Mouse (Mus musculus): Measurements from ENCODE around the gene Olfr765. TPM values are rescaled to one million over a fixed set of nuclear protein-coding genes. Genes with fewer than 3 reads are reported as not detected.

The Olfr765 gene
- polyA plus RNA-seq, 1 experiment = not detected

DNA sequence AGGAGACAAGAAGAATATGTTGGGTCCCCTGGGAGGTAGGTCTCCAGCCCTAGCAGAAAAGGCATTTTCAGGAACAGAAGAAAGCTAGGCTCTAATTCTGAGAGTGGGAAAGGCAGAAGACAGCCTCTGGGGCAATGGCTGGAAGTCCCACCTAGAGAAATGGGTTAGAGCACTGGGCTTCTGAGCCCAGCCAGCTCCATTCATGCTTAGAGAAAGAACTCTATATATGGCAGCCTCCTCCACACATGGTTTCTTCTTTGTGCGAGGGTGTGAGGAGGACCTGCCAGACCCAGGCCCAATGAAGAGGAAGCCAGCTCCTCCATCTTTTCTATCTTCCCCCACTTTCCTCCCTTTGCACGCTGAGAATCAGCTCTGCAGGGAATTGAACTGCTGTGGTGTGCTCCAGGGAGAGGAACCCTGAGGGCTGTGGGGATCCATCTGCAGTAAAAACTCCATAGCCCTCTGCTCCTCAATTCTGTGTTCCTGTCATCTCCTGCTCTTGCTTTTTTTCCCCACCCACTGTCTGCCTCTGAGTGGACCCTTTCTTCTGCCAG lies 39.4 kb downstream of the Olfr765 start, which contains the start of gene Olfr763:
Gene Olfr763 (plus strand): TSS at position 504 of the 554 bp plus-strand sequence.
- TF ChIP-seq CTCF (IDR thresholded peaks at IDR 0.05; ENCODE audit: insufficient read depth, low read depth, low read length) (no peak), POLR2A (IDR thresholded peaks at IDR 0.05; ENCODE audit: insufficient read depth, low read depth, low read length) (no peak)
- Histone ChIP-seq H3K4me3 (ENCODE audit: insufficient read depth, low read depth, low read length) (no peak within 1 kb of the TSS), H3K27ac (ENCODE audit: insufficient read depth, low read depth, low read length) (no peak within 1 kb of the TSS), H3K4me1 (ENCODE audit: control insufficient read depth, insufficient read depth, low read length) (no peaks in the 10 kb centered on the region)
- 35% methylated on average over 2 of the region's 2 CpGs for WGBS

DNA sequence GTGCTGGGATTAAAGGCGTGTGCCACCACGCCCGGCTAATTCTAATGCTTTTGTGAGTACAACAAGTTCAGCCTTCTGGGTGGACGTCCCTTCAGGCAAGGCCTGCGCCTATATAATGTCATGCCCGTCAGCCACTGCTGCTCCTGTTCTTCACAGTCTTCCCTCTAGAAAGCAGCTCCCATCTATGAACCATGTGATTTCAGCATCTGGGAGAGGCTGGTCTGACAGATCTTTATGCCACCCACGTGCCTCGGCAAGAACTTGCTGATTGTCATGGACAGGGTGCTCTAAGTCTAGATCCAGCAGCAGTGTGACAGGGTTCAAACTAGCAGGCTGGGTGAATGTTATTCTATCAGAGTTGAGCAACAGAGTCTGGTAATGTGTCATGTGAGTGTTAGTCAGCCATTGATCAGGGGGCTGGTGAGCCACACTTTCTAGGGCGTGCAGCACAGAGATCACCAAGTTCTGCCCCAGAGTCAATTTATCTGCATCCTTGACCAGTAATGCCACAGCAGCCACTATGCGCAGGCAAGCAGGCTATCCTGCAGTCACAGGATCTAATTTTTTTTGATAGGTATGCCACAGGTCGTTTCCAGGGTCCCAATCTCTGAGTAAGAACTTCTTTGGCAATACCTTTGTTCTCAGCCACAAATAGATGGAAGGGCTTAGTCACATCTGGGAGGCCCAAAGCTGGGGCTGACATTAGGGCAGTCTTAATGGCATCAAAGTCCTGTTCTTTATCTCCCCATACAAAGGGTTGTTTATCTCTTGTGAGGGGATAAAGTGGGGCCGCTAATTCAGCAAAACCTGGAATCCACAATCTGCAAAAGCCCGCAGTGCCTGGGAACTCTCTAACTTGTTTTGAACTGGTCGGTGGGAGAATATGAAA lies 45.5 kb downstream of the Olfr765 start:
- TF ChIP-seq CTCF (IDR thresholded peaks at IDR 0.05; ENCODE audit: insufficient read depth, low read depth, low read length) (no peak), POLR2A (IDR thresholded peaks at IDR 0.05; ENCODE audit: insufficient read depth, low read depth, low read length) (no peak)
- WGBS = 72% methylated on average over 14 of the region's 14 CpGs
- Histone ChIP-seq H3K4me3 (ENCODE audit: insufficient read depth, low read depth, low read length) (no peak overlapping the region), H3K4me1 (ENCODE audit: control insufficient read depth, insufficient read depth, low read length) (no peaks in the 10 kb centered on the region), H3K27ac (ENCODE audit: insufficient read depth, low read depth, low read length) (no peak overlapping the region)

GRCm38 (mm10) chr10:128996523-128997040 lies 53.2 kb downstream of the Olfr765 start:
- no peak for TF ChIP-seq POLR2A (IDR thresholded peaks at IDR 0.05; ENCODE audit: insufficient read depth, low read depth, low read length)
- TF ChIP-seq CTCF (IDR thresholded peaks at IDR 0.05; ENCODE audit: insufficient read depth, low read depth, low read length) = no peak
- no peak overlapping the region for H3K4me3 ChIP-seq (ENCODE audit: insufficient read depth, low read depth, low read length)
- no peaks in the 10 kb centered on the region for H3K4me1 ChIP-seq (ENCODE audit: control insufficient read depth, insufficient read depth, low read length)
- H3K27ac ChIP-seq (ENCODE audit: insufficient read depth, low read depth, low read length) = no peak overlapping the region
- 70% methylated on average over 4 of the region's 4 CpGs for WGBS

GRCm38 (mm10) chr10:128995796-128996195 lies 54.0 kb downstream of the Olfr765 start:
- WGBS = 97% methylated on average over 1 of the region's 1 CpGs
- Histone ChIP-seq H3K4me3 (ENCODE audit: insufficient read depth, low read depth, low read length) (no peak overlapping the region), H3K4me1 (ENCODE audit: control insufficient read depth, insufficient read depth, low read length) (no peaks in the 10 kb centered on the region), H3K27ac (ENCODE audit: insufficient read depth, low read depth, low read length) (no peak overlapping the region)
- TF ChIP-seq CTCF (IDR thresholded peaks at IDR 0.05; ENCODE audit: insufficient read depth, low read depth, low read length) = no peak
- TF ChIP-seq POLR2A (IDR thresholded peaks at IDR 0.05; ENCODE audit: insufficient read depth, low read depth, low read length) = no peak

Other genes starting within 250 kb of the Olfr765 start
- gene Dnajc14, start 245.9 kb downstream of the Olfr765 start, polyA plus RNA-seq (2012; ENCODE audit: insufficient read depth, insufficient read length, low replicate concordance, missing spikeins) = not detected in 2 replicates
- not detected in 2 replicates for gene Tmem198b, start 245.6 kb downstream of the Olfr765 start, polyA plus RNA-seq (2012; ENCODE audit: insufficient read depth, insufficient read length, low replicate concordance, missing spikeins)
- not detected in 2 replicates for gene Sarnp, start 232.7 kb downstream of the Olfr765 start, polyA plus RNA-seq (2012; ENCODE audit: insufficient read depth, insufficient read length, low replicate concordance, missing spikeins)
- not detected in 2 replicates for gene Ormdl2, start 228.4 kb downstream of the Olfr765 start, polyA plus RNA-seq (2012; ENCODE audit: insufficient read depth, insufficient read length, low replicate concordance, missing spikeins)
- gene Gdf11, start 158.3 kb downstream of the Olfr765 start, polyA plus RNA-seq (2012; ENCODE audit: insufficient read depth, insufficient read length, low replicate concordance, missing spikeins) = not detected in 2 replicates
- not detected in 2 replicates for gene Cd63, start 149.0 kb downstream of the Olfr765 start, polyA plus RNA-seq (2012; ENCODE audit: insufficient read depth, insufficient read length, low replicate concordance, missing spikeins)
- gene Rdh5, start 127.1 kb downstream of the Olfr765 start, polyA plus RNA-seq (2012; ENCODE audit: insufficient read depth, insufficient read length, low replicate concordance, missing spikeins) = not detected in 2 replicates
- gene Bloc1s1, start 126.0 kb downstream of the Olfr765 start, polyA plus RNA-seq (2012; ENCODE audit: insufficient read depth, insufficient read length, low replicate concordance, missing spikeins) = not detected in 2 replicates
- not detected in 2 replicates for gene Itga7, start 116.2 kb downstream of the Olfr765 start, polyA plus RNA-seq (2012; ENCODE audit: insufficient read depth, insufficient read length, low replicate concordance, missing spikeins)
- not detected in 2 replicates for gene Mettl7b, start 89.0 kb downstream of the Olfr765 start, polyA plus RNA-seq (2012; ENCODE audit: insufficient read depth, insufficient read length, low replicate concordance, missing spikeins)
- gene Olfr9, start 60.6 kb downstream of the Olfr765 start, polyA plus RNA-seq (2012; ENCODE audit: insufficient read depth, insufficient read length, low replicate concordance, missing spikeins) = not detected in 2 replicates
- gene Olfr763, start 39.2 kb downstream of the Olfr765 start, polyA plus RNA-seq (2012; ENCODE audit: insufficient read depth, insufficient read length, low replicate concordance, missing spikeins) = not detected in 2 replicates
- not detected in 2 replicates for gene Olfr764-ps1, start 10.1 kb downstream of the Olfr765 start, polyA plus RNA-seq (2012; ENCODE audit: insufficient read depth, insufficient read length, low replicate concordance, missing spikeins)
- not detected in 2 replicates for gene Olfr766-ps1, start 19.0 kb upstream of the Olfr765 start, polyA plus RNA-seq (2012; ENCODE audit: insufficient read depth, insufficient read length, low replicate concordance, missing spikeins)
- not detected in 2 replicates for gene Olfr767, start 32.9 kb upstream of the Olfr765 start, polyA plus RNA-seq (2012; ENCODE audit: insufficient read depth, insufficient read length, low replicate concordance, missing spikeins)
- not detected in 2 replicates for gene Olfr768, start 49.4 kb upstream of the Olfr765 start, polyA plus RNA-seq (2012; ENCODE audit: insufficient read depth, insufficient read length, low replicate concordance, missing spikeins)
- gene Olfr769, start 67.9 kb upstream of the Olfr765 start, polyA plus RNA-seq (2012; ENCODE audit: insufficient read depth, insufficient read length, low replicate concordance, missing spikeins) = not detected in 2 replicates
- not detected in 2 replicates for gene Olfr770, start 89.0 kb upstream of the Olfr765 start, polyA plus RNA-seq (2012; ENCODE audit: insufficient read depth, insufficient read length, low replicate concordance, missing spikeins)
- not detected in 2 replicates for gene Olfr771, start 114.8 kb upstream of the Olfr765 start, polyA plus RNA-seq (2012; ENCODE audit: insufficient read depth, insufficient read length, low replicate concordance, missing spikeins)
- gene Olfr772, start 127.9 kb upstream of the Olfr765 start, polyA plus RNA-seq (2012; ENCODE audit: insufficient read depth, insufficient read length, low replicate concordance, missing spikeins) = not detected in 2 replicates
- not detected in 2 replicates for gene Olfr773, start 137.4 kb upstream of the Olfr765 start, polyA plus RNA-seq (2012; ENCODE audit: insufficient read depth, insufficient read length, low replicate concordance, missing spikeins)
- gene Olfr774, start 186.2 kb upstream of the Olfr765 start, polyA plus RNA-seq (2012; ENCODE audit: insufficient read depth, insufficient read length, low replicate concordance, missing spikeins) = not detected in 2 replicates
- gene Olfr775, start 198.4 kb upstream of the Olfr765 start, polyA plus RNA-seq (2012; ENCODE audit: insufficient read depth, insufficient read length, low replicate concordance, missing spikeins) = not detected in 2 replicates
- gene Olfr776, start 209.1 kb upstream of the Olfr765 start, polyA plus RNA-seq (2012; ENCODE audit: insufficient read depth, insufficient read length, low replicate concordance, missing spikeins) = not detected in 2 replicates
- not detected in 2 replicates for gene Olfr777, start 221.5 kb upstream of the Olfr765 start, polyA plus RNA-seq (2012; ENCODE audit: insufficient read depth, insufficient read length, low replicate concordance, missing spikeins)

Measured in olfactory bulb, adult 2 months (tissue).